Mouse (Mus musculus): ENCODE measurements around the gene Prss28. TPM values are rescaled to one million over a fixed set of nuclear protein-coding genes. Genes with fewer than 3 reads are reported as not detected.
A peak's percentile ranks its signal among the peaks of the same experiment; 100 is the strongest.

Gene Prss28
- polyA plus RNA-seq, 1 experiment: not detected

- 63% methylated on average over 1 of the region's 1 CpGs for WGBS
- Histone ChIP-seq H3K4me1 (ENCODE audit: control insufficient read depth, insufficient read depth, insufficient read length, low read length) (no peaks in the 10 kb centered on the region), H3K27ac (ENCODE audit: insufficient read depth, low read depth, low read length) (no peak overlapping the region), H3K4me3 (ENCODE audit: low read depth, low read length) (no peak overlapping the region), H3K36me3 (ENCODE audit: control insufficient read depth, insufficient read depth, low read length) (no peaks in the 10 kb centered on the region), H3K27me3 (ENCODE audit: control insufficient read depth, insufficient read depth, low read length) (no peaks in the 10 kb centered on the region)
- no peak for TF ChIP-seq POLR2A (IDR thresholded peaks at IDR 0.05; ENCODE audit: low read depth, low read length)
- no peak for TF ChIP-seq CTCF (IDR thresholded peaks at IDR 0.05; ENCODE audit: extremely low read depth, insufficient read length, insufficient replicate concordance, low read depth, low read length)
Measured at GRCm38 (mm10) chr17:25294111-25294510, 14.3 kb upstream of the Prss28 start.

- 68% methylated on average over 5 of the region's 5 CpGs for WGBS
Measured at GRCm38 (mm10) chr17:25298094-25298493, 10.4 kb upstream of the Prss28 start, which contains the start of gene Prss34. TSS of gene Prss34 (plus strand) at chr17:25298394.

GRCm38 (mm10) chr17:25318354-25318753 lies 9.9 kb downstream of the Prss28 start, which contains the start of gene Prss29:
TSS of gene Prss29 (plus strand) at chr17:25318654.
- H3K4me1 ChIP-seq (ENCODE audit: control insufficient read depth, insufficient read depth, insufficient read length, low read length): no peaks in the 10 kb centered on the region
- H3K4me3 ChIP-seq (ENCODE audit: low read depth, low read length): no peak within 1 kb of the TSS
- H3K36me3 ChIP-seq (ENCODE audit: control insufficient read depth, insufficient read depth, low read length): no peaks in the 10 kb centered on the region
- H3K27me3 ChIP-seq (ENCODE audit: control insufficient read depth, insufficient read depth, low read length): no peaks in the 10 kb centered on the region
- H3K27ac ChIP-seq (ENCODE audit: insufficient read depth, low read depth, low read length): no peak within 1 kb of the TSS
- TF ChIP-seq POLR2A (IDR thresholded peaks at IDR 0.05; ENCODE audit: low read depth, low read length): no peak
- TF ChIP-seq CTCF (IDR thresholded peaks at IDR 0.05; ENCODE audit: extremely low read depth, insufficient read length, insufficient replicate concordance, low read depth, low read length): no peak
- 75% methylated on average over 5 of the region's 5 CpGs for WGBS

More at GRCm38 (mm10) chr17:25298094-25298493, 10.4 kb upstream of the Prss28 start, which contains the start of gene Prss34:
- no peaks in the 10 kb centered on the region for H3K27me3 ChIP-seq (ENCODE audit: control insufficient read depth, insufficient read depth, low read length)
- TF ChIP-seq POLR2A (IDR thresholded peaks at IDR 0.05; ENCODE audit: low read depth, low read length): no peak
- no peak for TF ChIP-seq CTCF (IDR thresholded peaks at IDR 0.05; ENCODE audit: extremely low read depth, insufficient read length, insufficient replicate concordance, low read depth, low read length)
- H3K4me3 ChIP-seq (ENCODE audit: low read depth, low read length): no peak within 1 kb of the TSS
- H3K36me3 ChIP-seq (ENCODE audit: control insufficient read depth, insufficient read depth, low read length): no peaks in the 10 kb centered on the region
- no peaks in the 10 kb centered on the region for H3K4me1 ChIP-seq (ENCODE audit: control insufficient read depth, insufficient read depth, insufficient read length, low read length)
- H3K27ac ChIP-seq (ENCODE audit: insufficient read depth, low read depth, low read length): no peak within 1 kb of the TSS

GRCm38 (mm10) chr17:25320819-25321218 lies 12.4 kb downstream of the Prss28 start:
- WGBS: 83% methylated on average over 8 of the region's 8 CpGs
- Histone ChIP-seq H3K36me3 (ENCODE audit: control insufficient read depth, insufficient read depth, low read length) (no peaks in the 10 kb centered on the region), H3K4me3 (ENCODE audit: low read depth, low read length) (no peak overlapping the region), H3K27ac (ENCODE audit: insufficient read depth, low read depth, low read length) (no peak overlapping the region), H3K27me3 (ENCODE audit: control insufficient read depth, insufficient read depth, low read length) (peaks cover 2% of the 10 kb centered on the region; the same call in 1 of the 2 replicates), H3K4me1 (ENCODE audit: control insufficient read depth, insufficient read depth, insufficient read length, low read length) (no peaks in the 10 kb centered on the region)
- no peak for TF ChIP-seq CTCF (IDR thresholded peaks at IDR 0.05; ENCODE audit: extremely low read depth, insufficient read length, insufficient replicate concordance, low read depth, low read length)
- no peak for TF ChIP-seq POLR2A (IDR thresholded peaks at IDR 0.05; ENCODE audit: low read depth, low read length)

- no peaks in the 10 kb centered on the region for H3K36me3 ChIP-seq (ENCODE audit: control insufficient read depth, insufficient read depth, low read length)
- H3K4me1 ChIP-seq (ENCODE audit: control insufficient read depth, insufficient read depth, insufficient read length, low read length): no peaks in the 10 kb centered on the region
- 3% methylated on average over 2 of the region's 2 CpGs for WGBS
- H3K27me3 ChIP-seq (ENCODE audit: control insufficient read depth, insufficient read depth, low read length): peaks cover 2% of the 10 kb centered on the region; the same call in 1 of the 2 replicates
- no peak overlapping the region for H3K27ac ChIP-seq (ENCODE audit: insufficient read depth, low read depth, low read length)
- H3K4me3 ChIP-seq (ENCODE audit: low read depth, low read length): no peak overlapping the region
- no peak for TF ChIP-seq CTCF (IDR thresholded peaks at IDR 0.05; ENCODE audit: extremely low read depth, insufficient read length, insufficient replicate concordance, low read depth, low read length)
- no peak for TF ChIP-seq POLR2A (IDR thresholded peaks at IDR 0.05; ENCODE audit: low read depth, low read length)
Measured at GRCm38 (mm10) chr17:25322930-25323329, 14.5 kb downstream of the Prss28 start.

GRCm38 (mm10) chr17:25332321-25332720 lies 23.9 kb downstream of the Prss28 start:
- TF ChIP-seq CTCF (IDR thresholded peaks at IDR 0.05; ENCODE audit: extremely low read depth, insufficient read length, insufficient replicate concordance, low read depth, low read length) (no peak), POLR2A (IDR thresholded peaks at IDR 0.05; ENCODE audit: low read depth, low read length) (no peak)
- 59% methylated on average over 9 of the region's 9 CpGs for WGBS

GRCm38 (mm10) chr17:25333943-25334342 lies 25.5 kb downstream of the Prss28 start:
- TF ChIP-seq CTCF (IDR thresholded peaks at IDR 0.05; ENCODE audit: extremely low read depth, insufficient read length, insufficient replicate concordance, low read depth, low read length) (peak; percentile 77; the same call in 1 of the 2 replicates), POLR2A (IDR thresholded peaks at IDR 0.05; ENCODE audit: low read depth, low read length) (no peak)
- no peak overlapping the region for H3K4me3 ChIP-seq (ENCODE audit: low read depth, low read length)
- H3K36me3 ChIP-seq (ENCODE audit: control insufficient read depth, insufficient read depth, low read length): no peaks in the 10 kb centered on the region
- no peaks in the 10 kb centered on the region for H3K27me3 ChIP-seq (ENCODE audit: control insufficient read depth, insufficient read depth, low read length)
- H3K27ac ChIP-seq (ENCODE audit: insufficient read depth, low read depth, low read length): no peak overlapping the region
- H3K4me1 ChIP-seq (ENCODE audit: control insufficient read depth, insufficient read depth, insufficient read length, low read length): no peaks in the 10 kb centered on the region
- WGBS: 3% methylated on average over 8 of the region's 8 CpGs

More at GRCm38 (mm10) chr17:25332321-25332720, 23.9 kb downstream of the Prss28 start:
- H3K27ac ChIP-seq (ENCODE audit: insufficient read depth, low read depth, low read length): no peak overlapping the region
- no peaks in the 10 kb centered on the region for H3K27me3 ChIP-seq (ENCODE audit: control insufficient read depth, insufficient read depth, low read length)
- H3K36me3 ChIP-seq (ENCODE audit: control insufficient read depth, insufficient read depth, low read length): no peaks in the 10 kb centered on the region
- no peaks in the 10 kb centered on the region for H3K4me1 ChIP-seq (ENCODE audit: control insufficient read depth, insufficient read depth, insufficient read length, low read length)
- H3K4me3 ChIP-seq (ENCODE audit: low read depth, low read length): no peak overlapping the region

Data from small intestine, adult 2 months (tissue).